Mouse (Mus musculus): ENCODE results near the gene Selplg. TPM values are rescaled to one million over a fixed set of nuclear protein-coding genes. Genes with fewer than 3 reads are reported as not detected.

Selplg gene
- 1 to 10 TPM; 3.2 to 4.3 TPM for total RNA-seq (2021)
- long read RNA-seq, experiment 1, partial matches to known transcripts = 0 of 5 reads
- long read RNA-seq, experiment 1, other reads (novel, unspliced or antisense) = 1 of 5 reads
- long read RNA-seq, experiment 2, partial matches to known transcripts = 0 of 6 reads
- long read RNA-seq, experiment 2, other reads (novel, unspliced or antisense) = 4 of 6 reads

DNA sequence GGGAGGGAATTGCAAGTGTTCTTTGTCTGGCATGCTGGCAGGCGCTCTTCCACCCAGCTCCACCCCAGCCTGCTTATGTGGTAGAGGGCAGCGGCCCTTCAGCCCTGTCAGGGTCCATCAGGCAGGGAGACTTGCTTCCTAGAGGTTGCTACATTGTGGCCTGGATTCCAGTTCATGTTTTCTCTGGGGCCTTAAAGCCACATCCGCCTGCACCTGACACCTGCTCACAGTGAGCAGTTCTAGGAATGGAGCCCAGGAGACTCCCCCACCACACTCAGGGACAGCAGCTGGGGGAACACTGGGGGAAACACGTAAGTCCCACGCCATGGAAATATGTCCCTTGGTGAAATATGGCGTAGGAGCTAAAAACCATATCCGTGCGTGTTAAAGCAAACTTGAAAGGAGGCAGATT lies at the start of gene Selplg:
Selplg (minus strand) TSS at position 155 of the 412 bp plus-strand sequence.
- no peak for DNase-seq (ENCODE audit: low spot score in 2 of 2)

DNA sequence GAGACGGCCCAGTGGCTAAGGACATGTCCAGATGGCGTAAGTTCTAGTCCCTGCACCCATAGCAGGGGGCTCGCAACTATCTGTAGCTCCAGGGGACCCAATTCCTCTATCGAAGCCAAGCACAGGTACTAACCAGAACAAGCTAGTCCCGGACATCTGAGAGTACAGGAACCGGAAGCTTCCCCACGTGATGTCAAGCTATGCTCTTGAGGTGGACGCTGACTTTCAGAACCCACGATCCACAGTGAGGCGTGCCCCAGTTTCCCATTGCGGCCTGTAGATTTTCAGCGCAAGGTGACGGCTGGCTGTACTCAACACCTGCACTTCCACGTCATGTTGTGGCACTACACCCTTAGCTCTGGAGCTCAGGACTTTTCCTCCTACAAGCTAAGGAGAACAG lies 48.7 kb upstream of the Selplg start:
- no peak for DNase-seq (ENCODE audit: low spot score in 2 of 2)

DNA sequence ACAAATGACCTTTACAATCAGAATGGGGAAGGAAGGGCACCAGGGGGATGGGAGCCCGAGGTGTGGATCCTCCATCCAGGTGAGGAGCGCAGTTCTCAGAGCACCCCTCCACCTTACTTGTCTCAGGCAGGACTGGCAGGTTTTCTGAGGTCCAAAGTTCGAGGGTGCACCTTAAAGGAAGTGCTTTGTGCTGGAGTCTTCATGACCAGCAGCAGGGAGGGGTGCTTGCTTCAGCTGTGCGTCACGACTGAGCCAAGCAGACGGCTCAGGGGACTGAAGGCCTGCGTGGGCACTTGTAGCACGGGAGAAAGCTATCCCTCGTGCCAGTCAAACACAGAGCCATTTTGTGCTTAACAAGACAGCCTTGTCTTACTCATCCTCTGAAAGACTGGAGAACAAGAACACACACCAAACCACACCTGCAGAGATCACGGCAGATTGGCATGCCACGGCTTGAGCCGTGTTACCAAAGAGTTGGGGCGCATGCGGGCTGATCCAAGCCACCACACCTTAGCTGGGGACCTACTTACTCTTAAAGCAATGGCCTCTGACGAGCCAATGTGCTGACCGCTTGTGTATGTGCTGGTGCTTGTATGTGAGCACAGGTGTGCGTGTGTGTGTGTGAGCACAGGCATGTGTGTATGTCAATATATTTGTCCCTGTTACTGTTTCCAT lies 46.6 kb upstream of the Selplg start:
- no peak for DNase-seq (ENCODE audit: low spot score in 2 of 2)

DNA sequence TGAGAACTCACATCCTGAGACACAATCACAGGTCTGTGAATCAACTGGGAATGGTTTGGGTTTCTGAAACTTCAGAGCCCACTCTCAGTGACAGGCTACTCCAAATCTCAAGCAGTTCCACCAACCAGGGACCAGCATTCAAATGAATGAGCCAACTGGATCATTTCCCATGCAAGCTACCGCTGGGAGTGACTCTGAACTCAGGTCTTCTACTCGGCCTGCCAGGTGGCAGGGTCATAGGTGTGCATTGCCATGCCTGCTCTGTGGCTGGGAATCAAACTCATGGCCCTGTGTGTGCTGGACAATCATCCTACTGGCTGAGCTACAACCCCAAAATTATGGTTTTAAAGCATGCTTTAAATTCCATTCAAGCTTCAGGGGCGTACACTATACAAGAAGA lies 45.1 kb upstream of the Selplg start:
- DNase-seq (ENCODE audit: low spot score in 2 of 2) = no peak

DNA sequence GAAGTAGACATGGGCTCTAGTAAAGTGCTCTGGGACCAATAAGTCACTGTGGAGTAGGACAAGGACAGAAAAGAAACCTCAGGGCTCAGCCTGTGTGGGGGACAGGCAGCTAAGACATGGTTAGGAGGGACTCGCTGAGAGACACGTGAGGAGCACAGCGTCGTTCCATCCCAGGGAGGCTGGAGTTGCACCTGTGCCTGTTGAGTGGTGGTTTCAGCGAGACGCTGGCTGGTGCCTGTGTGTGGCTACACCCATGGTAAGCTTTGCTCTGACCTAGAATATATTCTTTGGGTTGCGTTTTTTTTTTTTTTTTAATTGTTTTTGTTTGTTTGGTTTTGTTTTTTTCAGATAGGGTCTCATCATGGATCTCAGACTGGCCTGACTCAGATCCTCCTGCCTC lies 43.7 kb upstream of the Selplg start:
- DNase-seq (ENCODE audit: low spot score in 2 of 2) = no peak

DNA sequence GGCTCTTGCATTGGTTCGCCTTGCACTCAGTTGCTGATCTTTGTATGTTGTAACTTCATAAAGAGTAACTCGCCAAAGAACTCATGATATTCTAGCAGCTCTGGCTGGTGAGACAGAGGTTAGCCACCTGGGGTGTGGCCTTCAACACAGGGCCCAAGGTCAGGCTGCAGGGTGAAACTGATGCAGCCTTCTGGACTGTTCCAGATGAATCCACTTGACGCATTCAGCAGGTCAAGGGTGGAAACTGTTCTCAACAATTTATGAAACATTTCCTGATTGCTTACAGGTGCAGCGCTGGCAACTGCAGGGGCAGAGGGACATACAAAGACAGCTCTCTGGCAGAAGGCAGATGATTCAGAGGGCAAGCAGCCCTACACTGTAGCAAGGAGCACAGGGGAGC lies 43.2 kb upstream of the Selplg start:
- DNase-seq (ENCODE audit: low spot score in 2 of 2) = no peak

DNA sequence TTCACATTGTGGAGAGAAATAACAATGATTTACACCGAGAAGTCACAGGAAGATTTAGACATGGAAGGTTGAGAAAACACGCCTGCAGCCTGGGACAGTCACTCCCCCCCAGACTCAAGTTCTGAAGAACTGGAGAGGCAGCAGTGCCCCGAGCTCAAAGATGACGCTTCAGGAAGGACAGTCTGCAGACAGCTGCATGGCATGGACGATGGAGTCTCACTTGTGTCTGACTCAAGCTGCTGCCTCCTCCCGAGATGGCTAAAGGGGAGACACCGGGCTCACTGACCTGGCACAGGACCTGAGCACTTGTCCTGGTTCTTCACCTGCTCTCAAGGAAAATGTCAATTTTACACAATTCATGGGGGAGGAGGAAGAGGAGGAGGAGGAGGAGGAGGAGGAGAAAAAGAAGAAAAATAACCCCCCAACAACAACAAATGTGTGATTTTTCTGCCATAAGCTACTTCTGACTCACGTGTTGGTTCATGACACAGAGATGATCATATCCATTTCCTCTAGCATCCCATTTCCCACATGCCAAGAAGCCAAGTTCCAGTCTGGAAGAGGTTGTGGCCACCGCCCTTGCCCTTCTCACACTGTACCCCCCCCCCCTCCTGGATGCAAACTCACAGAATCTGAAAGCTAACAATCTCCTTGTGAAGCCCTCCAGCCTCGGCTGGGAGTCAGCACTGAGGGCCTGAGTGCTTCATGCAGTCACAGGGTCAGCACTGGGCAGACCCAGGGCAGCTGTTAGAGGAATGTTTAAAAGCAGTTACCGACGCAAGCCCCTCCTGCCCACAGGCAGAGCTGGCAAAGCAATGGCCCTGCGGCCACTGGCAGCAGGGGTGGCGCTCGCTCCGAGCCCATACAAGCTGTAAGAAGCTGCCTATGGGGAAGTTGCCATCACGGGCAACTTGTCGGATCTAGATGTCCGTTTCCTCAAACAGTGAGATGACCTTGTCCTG lies 41.9 kb upstream of the Selplg start:
- DNase-seq (ENCODE audit: low spot score in 2 of 2) = no peak

DNA sequence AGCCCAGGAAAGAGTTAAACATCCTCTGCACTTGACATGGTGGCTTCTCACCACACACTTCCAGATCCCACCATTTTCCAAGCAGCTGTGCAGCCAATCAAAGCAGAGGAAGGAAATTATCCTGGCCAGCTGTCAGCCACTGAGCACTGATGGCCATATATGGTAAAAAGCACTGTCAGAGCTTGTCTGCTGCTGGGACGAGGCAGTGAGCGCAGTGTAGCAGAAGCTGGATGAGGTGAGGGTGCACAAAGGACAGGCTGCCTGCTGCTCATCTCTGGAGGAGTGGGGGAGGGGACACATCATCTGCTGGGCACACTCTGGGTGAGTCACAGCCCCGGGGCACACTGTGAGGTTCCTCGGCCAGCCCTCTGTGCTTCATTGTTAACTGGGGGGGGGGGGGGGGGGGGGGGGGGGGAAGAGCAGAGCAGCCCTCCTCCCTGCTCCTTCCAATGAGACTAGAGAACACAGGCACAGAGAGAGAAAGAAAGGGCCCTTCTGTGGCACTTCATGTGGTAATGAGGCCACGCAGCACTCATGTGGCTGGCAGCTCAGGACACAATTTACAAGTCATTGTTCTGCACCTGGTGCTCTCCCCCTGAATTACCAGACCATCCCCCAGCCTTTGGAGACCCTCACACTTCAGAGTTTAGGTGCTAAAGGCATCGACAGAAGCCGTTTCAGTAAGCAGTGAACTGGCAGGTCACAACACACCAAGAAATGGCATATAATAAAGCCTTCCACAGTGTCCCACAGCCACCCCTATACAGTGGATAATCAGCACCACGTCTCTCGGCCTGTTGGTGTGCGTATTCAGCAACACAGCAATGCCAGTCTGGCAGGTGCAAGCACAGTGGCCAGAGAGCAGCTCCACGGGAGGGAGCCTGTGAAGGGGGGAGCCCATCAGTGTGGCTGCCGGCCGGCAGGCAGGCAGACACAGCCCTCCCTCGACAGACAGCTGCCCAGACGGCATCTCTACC lies 40.8 kb upstream of the Selplg start:
- DNase-seq (ENCODE audit: low spot score in 2 of 2) = peak in 1 of 2 experiments; percentile 32

DNA sequence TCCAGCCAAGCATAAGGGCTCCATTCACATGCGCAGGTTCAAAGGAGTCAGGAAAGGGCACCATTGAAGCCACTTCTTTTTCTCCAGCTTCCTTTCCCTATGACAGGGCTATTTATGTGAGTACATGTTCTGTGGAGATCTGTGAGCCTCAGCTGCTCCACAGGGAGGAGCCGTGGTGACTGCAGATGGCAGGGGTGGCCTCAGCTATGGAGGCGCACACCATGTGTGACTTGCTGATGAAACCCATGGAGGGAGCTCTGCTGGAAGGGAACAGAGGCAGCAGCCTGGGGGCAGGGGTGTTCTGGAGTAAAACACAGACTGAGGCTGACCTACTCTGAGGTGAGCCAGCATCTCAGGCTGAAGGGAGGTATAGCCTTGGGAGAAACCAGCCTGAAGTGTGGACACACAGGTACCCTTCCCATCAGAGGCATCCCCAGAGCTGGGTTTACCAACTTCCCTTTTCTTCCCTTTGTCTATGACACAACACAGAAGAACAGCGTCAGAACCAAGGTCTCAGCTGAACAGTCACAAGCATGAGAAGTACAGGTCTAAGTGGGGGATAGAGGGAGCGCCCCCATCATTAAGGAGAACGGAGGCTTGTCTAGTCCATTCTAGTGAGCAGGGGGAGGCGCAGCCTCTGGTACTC lies 39.6 kb upstream of the Selplg start:
- no peak for DNase-seq (ENCODE audit: low spot score in 2 of 2)

DNA sequence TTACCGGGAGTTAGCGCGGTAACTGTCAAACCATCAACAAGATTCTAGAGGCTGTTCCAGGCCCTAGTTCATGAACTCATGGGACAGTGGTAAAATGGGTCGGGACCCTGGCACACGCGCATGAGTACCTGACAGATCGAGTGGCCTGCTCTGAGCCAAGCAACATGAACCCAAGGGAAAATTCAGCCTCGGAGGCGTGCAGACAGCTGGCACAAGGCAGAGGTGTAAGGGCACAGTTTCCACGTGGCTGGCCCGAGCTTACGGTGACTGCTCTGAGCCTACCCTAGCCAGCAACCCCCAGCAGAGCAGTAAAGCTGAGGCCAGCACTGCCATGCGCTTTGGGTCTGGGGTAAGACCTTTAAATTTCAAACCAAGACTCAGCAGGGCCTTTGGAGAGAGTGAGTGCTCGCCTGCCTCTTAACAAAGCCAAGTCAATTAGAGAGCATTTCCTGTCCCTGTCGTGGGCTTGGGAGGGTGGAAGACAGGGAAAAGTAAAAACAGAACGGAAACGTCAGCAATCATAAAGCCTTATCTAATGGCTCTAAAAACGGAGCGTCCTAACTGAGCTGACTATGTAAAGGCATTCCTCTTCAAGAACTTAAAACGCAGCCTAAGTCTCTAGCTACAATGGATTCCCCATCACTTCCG lies 38.1 kb upstream of the Selplg start:
- no peak for DNase-seq (ENCODE audit: low spot score in 2 of 2)

DNA sequence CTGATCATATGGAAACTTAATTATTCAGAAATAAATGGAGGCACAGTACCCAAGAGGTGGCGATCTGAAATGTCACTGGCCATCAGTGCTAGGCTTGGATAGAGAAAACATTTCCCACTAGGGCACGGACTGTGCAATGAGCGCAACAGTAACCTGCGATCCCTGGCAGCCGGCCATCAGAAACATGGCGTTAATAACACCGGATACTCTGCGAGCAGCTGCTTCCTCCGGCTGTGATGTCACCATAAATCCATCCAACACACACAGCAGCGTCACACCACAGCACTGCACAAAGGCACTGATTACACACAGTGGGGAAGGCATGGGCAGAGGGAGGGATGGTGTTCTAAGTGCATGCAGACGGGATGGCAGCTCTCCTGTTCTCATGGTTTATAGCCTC lies 36.7 kb upstream of the Selplg start:
- DNase-seq (ENCODE audit: low spot score in 2 of 2) = no peak

DNA sequence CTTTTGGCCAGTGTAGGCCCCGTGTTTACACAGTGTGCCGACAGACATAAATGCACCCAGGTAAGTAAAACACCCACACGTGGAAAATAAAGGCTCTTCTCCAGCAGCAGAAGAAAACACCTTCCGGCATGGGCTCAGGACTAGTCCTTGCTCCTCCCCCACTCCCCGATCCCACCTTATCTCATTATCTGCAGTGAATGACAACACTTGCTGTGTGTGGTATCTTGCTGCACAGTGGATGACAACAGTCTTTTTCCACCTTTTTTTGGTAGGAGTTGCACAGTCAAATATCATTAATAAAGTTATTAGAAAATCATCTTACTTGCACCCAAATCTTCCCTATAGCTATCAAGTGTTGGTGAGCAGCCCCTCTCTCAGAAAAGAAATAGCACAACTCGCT lies 32.5 kb upstream of the Selplg start:
- no peak for DNase-seq (ENCODE audit: low spot score in 2 of 2)

DNA sequence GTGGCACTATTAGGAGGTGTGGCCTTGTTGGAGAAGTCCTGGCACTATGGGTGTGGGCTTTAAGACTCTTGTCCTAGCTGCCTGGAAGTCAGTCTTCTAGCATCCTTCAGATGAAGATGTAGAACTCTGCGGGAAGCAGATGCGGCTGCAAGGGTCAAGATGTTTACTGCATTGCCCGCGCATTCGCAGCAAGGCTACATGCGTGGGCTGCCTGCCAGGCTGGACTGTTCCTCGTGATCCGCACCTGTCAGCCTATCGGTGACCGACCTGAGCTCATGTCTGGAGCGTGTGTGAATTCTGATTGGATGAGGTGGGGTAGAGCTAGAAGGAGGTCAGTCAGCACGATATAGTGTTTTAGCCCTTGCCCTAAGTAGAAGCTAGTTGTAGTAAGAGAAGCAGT lies 31.6 kb upstream of the Selplg start:
- no peak for DNase-seq (ENCODE audit: low spot score in 2 of 2)

DNA sequence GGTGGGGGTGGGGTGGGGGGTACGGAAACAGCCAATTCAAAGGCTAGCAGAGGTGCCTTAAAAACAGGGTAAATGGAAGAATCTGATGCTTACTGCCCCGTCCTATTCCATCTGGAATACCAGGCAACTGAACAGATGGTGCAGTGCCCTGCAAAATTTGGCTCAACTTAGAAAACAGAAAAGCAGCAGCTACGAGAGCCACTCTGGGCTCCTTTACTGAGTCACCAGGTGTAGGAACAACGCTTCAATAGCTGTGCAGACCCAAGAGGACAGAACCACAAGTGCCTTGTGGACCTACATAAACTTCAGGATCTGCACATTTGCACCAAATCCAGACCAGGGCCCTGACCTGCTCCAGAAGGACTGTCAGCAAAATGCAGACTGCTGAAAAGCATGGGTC lies 30.0 kb upstream of the Selplg start:
- no peak for DNase-seq (ENCODE audit: low spot score in 2 of 2)

DNA sequence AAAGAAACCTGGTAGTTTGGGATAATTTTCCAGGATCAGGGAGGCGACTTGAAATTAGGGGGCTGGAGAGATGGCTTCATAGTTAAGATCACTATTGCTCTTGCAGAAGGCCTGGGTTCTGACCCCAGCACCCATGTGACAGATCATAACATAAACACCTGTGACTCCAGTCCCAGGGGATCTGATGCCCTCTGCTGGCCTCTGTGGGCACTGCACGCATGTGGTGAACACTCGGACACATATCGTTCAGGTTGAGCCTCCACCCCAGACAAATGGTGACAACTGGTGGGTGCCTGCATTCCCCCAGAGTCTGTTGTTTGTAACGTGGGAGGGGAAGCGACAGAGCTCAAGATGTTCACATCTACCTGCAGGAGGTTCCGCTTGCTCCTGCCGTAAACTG lies 28.9 kb upstream of the Selplg start:
- no peak for DNase-seq (ENCODE audit: low spot score in 2 of 2)

DNA sequence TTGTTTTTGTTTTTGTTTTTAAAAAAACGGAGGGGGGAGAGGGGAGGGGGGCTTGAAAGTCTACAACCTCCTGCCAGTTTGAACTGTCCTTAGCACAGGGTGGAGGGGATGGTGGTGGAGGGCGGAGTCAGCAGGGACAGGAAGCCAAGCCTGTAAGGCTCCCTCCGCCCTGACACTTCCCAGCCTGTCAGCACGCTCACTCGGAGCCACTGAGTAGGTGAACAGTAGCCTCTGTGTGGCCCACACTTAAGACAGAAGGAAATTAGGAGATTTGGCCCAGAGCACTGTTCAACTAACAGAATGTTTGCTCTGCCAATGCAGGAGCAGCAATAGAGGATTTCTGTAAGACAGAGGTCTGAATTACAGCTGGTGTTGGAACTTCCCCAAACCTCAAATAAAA lies 26.5 kb upstream of the Selplg start:
- DNase-seq (ENCODE audit: low spot score in 2 of 2) = no peak

DNA sequence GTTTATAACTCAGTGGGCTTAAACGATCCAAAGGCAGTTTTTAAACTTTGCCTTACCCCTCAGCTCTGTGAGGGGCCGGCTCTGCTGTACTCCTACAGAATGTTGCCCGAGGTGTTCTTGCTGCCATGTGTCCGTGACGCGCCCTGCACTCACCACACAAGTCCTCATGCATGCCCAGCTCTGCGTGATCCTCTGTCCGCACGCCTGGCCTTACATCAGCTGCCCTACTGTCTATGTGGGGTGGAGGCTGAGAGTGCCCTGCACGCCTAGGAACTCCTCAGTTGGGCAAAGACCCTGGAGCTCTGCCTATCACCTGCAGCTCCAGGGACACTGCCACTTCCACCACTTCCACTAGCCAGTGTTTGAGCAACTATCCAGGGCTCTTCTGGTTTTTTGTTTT lies 26.1 kb upstream of the Selplg start:
- DNase-seq (ENCODE audit: low spot score in 2 of 2) = no peak

DNA sequence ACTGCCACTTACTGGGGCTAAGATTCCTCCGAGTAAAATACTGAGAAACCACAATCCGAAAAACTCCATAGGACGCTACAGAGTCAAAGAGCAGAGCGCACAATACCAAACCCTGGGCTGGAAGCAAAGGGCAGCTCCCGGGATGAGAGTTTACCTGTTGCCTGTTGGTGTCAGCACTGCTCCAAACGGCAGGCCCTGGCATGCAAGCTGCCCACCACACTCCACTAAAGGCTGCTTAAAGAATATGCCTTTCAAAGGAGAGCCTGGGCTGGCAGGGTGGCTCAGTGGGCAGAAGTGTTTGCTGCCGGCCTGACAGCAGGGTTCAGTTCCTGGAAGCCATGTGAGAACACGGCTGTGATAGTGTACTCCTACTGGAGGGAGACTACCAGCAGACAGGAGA lies 25.2 kb upstream of the Selplg start:
- no peak for DNase-seq (ENCODE audit: low spot score in 2 of 2)

DNA sequence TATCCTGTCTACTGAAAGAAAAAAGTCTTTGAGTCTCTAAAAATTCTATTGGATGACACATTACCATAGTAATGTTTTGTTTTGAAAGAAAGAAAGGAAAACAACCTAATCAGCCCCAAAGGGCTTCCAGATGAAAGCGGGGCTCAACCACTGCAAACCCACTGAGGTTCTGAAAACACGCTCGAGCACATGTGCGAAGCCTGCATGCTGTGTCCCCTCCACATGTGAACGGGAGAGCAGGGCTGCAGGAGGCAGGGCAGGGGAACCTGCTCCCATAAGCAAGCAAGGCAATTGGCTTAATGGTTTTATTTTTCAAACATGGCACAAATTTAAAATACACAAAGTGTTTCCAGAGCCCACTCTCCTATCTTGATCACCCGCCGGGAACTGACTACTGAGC lies 24.2 kb upstream of the Selplg start:
- no peak for DNase-seq (ENCODE audit: low spot score in 2 of 2)

DNA sequence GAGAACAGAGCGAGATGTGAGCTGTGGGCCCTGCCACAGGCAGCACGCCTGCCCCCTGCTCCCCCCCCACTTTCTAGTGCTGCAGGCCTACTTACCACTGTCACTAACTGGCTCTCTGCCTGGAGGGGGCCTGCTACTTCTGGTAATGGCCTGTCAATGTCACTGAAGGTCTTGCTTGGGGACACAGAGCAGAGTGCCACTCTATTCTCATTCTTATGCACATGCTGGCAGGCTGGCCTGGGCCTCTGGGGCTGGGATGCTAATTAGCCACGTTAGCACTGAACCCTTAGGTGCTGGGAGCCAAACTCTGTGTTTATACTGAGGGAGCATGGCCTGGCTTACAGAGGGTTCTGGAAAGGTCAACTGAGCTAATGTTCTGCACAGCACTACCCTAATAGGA lies 23.3 kb upstream of the Selplg start:
- DNase-seq (ENCODE audit: low spot score in 2 of 2) = no peak

Data from adrenal gland, postnatal 4 days (tissue).